Mouse (Mus musculus): ENCODE results near the gene Mtif2. TPM values are rescaled to one million over a fixed set of nuclear protein-coding genes. Genes with fewer than 3 reads are reported as not detected.
A peak's percentile ranks its signal among the peaks of the same experiment; 100 is the strongest.
"Not testable (repeated sequence)": the region's sequence is repeated elsewhere in the genome, so short reads cannot be mapped to it uniquely, and the experiment has no call there.

The Mtif2 gene
- polyA plus RNA-seq, 1 experiment from 2014 or later = 21.5 TPM

DNA sequence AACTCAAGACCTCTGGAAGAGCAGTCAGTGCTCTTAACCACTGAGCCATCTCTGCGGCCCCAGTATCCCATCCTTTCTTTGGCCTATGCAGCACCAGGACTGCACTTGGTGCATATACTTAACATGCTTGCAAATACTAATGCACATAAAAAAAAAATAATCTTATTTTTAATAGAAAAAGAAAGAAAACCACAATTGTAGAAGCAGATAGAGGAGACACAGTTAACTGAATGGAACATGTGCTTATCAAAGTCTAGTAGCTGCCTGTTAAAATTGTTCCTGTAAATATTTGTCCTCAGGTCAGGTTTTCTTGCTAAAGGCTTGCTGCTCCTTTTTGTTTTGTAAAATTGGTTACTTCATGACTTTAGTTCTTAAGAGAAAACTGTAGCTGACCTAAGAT is 12.0 kb downstream of the Mtif2 start:
- no peaks in the 10 kb centered on the region for H3K27me3 ChIP-seq
- WGBS (ENCODE audit: insufficient replicate concordance) = 75% methylated on average over 1 of the region's 1 CpGs
- no peak overlapping the region for H3K4me3 ChIP-seq (replicated peaks)
- no peak overlapping the region for H3K27ac ChIP-seq (replicated peaks)
- no peaks in the 10 kb centered on the region for H3K9me3 ChIP-seq (replicated peaks)
- H3K9ac ChIP-seq = no peak overlapping the region
- H3K4me1 ChIP-seq (replicated peaks) = no peaks in the 10 kb centered on the region
- no peak overlapping the region for H3K4me2 ChIP-seq
- no peak for ATAC-seq (ENCODE audit: insufficient read depth)
- peaks cover 66% of the 10 kb centered on the region for H3K36me3 ChIP-seq (replicated peaks)

DNA sequence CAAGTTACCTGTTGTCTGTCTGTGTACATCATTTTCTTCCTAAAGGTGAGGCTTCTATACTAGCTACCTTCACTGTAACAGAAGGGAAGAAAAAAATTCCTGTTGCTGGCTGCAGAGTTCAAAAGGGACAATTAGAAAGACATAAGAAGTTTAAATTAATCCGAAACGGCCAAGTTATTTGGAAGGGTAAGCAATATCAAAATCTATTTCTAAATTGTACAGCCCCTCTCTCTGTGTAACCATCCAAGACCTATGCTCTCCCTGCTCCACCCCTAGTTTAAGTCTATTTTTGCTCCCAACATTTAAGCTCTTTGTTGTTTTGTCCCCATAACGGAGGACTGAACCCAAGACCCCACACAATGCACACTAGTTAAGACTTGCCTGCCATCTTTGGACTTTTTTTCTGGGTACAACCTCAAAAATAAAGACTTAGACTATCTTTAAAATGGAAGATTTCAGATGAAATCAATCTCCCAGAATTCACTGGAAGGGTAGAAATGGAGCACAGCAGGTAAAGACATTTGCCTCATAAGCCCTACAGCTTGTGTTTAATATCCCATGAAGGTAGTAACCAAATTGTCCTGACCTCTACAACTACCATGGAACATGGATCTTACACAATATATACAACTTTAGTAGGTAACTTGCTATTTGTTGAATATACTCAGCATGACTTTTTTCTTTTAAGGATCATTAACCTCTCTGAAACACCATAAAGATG is 18.2 kb downstream of the Mtif2 start:
- H3K9ac ChIP-seq = no peak overlapping the region
- H3K4me3 ChIP-seq (replicated peaks) = no peak overlapping the region
- H3K27me3 ChIP-seq = no peaks in the 10 kb centered on the region
- no peak for ATAC-seq (ENCODE audit: insufficient read depth)
- 88% methylated on average over 3 of the region's 3 CpGs for whole genome bisulfite sequencing (ENCODE audit: insufficient replicate concordance)
- H3K27ac ChIP-seq (replicated peaks) = no peak overlapping the region
- H3K4me1 ChIP-seq (replicated peaks) = peaks cover 19% of the 10 kb centered on the region
- no peaks in the 10 kb centered on the region for H3K9me3 ChIP-seq (replicated peaks)
- peaks cover 59% of the 10 kb centered on the region for H3K36me3 ChIP-seq (replicated peaks)
- H3K4me2 ChIP-seq = no peak overlapping the region

DNA sequence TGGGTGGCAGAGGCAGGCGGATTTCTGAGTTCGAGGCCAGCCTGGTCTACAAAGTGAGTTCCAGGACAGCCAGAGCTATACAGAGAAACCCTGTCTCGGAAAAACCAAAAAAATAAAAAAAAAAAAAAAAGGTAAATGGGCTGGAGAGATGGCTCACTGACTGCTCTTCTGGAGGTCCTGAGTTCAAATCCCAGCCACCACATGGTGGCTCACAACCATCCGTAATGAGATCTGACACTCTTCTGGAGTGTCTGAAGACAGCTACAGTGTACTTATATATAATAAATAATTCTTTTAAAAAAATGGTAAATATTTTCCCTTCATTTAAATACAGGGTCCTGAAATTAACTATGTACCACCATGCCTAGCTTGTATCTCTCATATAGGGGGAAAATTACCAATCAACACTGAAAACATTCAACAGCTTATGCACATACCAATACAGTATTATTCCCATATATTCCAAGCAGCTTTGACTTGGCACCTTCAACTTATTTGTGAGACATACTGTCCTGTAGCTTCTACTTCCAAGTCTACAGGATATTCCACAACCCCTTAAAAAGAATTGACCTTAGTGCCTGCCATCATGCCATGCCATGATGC is 19.0 kb downstream of the Mtif2 start:
- H3K36me3 ChIP-seq (replicated peaks) = peaks cover 57% of the 10 kb centered on the region

DNA sequence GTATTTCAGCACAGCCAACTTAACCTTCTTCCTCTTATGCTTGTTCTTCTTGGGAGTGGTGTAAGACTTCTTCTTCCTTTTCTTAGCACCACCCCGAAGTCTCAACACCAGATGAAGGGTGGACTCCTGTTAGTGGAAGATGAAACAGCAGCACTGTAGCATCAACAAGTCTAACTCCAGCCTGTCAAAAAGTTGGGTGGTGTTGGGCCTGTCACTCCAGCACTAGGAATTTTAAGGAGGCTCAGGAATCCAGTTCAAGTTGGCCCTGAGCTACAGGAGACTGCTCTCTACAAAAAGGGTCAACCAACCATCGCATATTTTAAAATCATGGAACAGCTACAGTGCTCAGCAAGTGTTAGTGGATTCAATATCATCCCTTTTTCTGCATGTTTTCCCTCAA is 20.1 kb downstream of the Mtif2 start:
- H3K9me3 ChIP-seq (replicated peaks); H3K27me3 ChIP-seq; ATAC-seq (ENCODE audit: insufficient read depth): not testable (repeated sequence)
- Histone ChIP-seq H3K36me3 (replicated peaks) (peaks cover 49% of the 10 kb centered on the region), H3K4me3 (replicated peaks) (peak overlapping the region; percentile 84), H3K27ac (replicated peaks) (peak overlapping the region; percentile 88), H3K9ac (peak overlapping the region; percentile 81), H3K4me2 (peak overlapping the region; percentile 78), H3K4me1 (replicated peaks) (peaks cover 20% of the 10 kb centered on the region)
- WGBS (ENCODE audit: insufficient replicate concordance) = 55% methylated on average over 2 of the region's 2 CpGs

More for the DNA sequence above, 19.0 kb downstream of the Mtif2 start:
- ATAC-seq (ENCODE audit: insufficient read depth); H3K9me3 ChIP-seq (replicated peaks); H3K4me2 ChIP-seq; H3K9ac ChIP-seq; H3K4me3 ChIP-seq (replicated peaks); H3K27me3 ChIP-seq; H3K27ac ChIP-seq (replicated peaks): not testable (repeated sequence)
- WGBS (ENCODE audit: insufficient replicate concordance) = 69% methylated on average over 4 of the region's 4 CpGs
- peaks cover 20% of the 10 kb centered on the region for H3K4me1 ChIP-seq (replicated peaks)

DNA sequence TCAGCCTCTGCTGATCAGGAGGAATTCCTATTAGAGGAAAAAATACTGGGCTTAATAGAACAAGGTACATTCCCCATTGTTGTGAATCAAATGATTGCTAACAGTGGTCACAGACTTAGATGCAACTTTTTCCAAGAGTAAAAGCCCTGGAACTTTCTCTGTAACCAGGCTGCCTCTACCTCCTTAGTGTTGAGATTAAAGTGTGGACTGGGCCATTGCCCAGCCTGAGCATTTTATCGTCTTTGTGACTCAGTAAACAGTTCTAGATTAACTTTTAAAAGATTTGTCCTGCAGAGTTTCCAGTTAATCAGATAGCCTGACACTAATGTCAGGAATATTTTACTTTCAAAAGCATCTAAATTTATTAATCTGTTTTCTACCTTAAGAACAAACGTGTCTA is 20.6 kb downstream of the Mtif2 start:
- Histone ChIP-seq H3K36me3 (replicated peaks) (peaks cover 45% of the 10 kb centered on the region), H3K4me3 (replicated peaks) (peak overlapping the region; percentile 84), H3K27ac (replicated peaks) (peak overlapping the region; percentile 88), H3K9me3 (replicated peaks) (no peaks in the 10 kb centered on the region), H3K27me3 (no peaks in the 10 kb centered on the region), H3K4me2 (peak overlapping the region; percentile 78), H3K4me1 (replicated peaks) (peaks cover 20% of the 10 kb centered on the region), H3K9ac (peak overlapping the region; percentile 81)
- no peak for ATAC-seq (ENCODE audit: insufficient read depth)
- WGBS (ENCODE audit: insufficient replicate concordance) = 4% methylated on average over 2 of the region's 2 CpGs

DNA sequence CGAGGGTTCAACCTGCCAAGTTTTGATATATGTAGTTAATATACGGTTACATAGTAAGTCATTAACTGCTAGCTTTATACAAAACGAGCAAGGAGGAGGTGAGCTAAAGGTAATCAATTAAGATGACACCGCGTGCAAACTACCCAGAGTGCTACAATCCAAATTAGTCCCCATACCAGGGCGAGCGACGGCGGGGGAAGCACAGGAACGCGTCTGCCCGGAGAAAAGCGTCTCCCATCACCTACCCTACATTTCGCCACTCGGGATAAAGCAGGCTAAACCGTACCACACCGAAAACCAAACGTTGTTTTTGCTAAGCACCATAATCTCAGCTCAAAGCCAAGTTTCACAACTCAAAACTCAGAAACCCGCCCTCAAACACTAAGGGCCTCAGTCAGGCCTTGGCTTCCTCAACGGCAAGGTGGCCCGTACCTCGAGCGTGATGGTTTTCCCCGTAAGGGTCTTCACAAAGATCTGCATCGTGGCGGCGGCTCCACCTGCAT is 21.1 kb downstream of the Mtif2 start:
- H3K4me2 ChIP-seq = peak overlapping the region; percentile 78
- WGBS (ENCODE audit: insufficient replicate concordance) = under 1% methylated on average over 27 of the region's 27 CpGs
- H3K4me1 ChIP-seq (replicated peaks) = peaks cover 20% of the 10 kb centered on the region
- H3K27ac ChIP-seq (replicated peaks) = peak overlapping the region; percentile 88
- peak overlapping the region; percentile 81 for H3K9ac ChIP-seq
- H3K9me3 ChIP-seq (replicated peaks) = no peaks in the 10 kb centered on the region
- peak overlapping the region; percentile 84 for H3K4me3 ChIP-seq (replicated peaks)
- H3K27me3 ChIP-seq = no peaks in the 10 kb centered on the region
- H3K36me3 ChIP-seq (replicated peaks) = peaks cover 42% of the 10 kb centered on the region
- ATAC-seq (ENCODE audit: insufficient read depth) = peak; percentile 3; the same call in 1 of the 2 replicates

DNA sequence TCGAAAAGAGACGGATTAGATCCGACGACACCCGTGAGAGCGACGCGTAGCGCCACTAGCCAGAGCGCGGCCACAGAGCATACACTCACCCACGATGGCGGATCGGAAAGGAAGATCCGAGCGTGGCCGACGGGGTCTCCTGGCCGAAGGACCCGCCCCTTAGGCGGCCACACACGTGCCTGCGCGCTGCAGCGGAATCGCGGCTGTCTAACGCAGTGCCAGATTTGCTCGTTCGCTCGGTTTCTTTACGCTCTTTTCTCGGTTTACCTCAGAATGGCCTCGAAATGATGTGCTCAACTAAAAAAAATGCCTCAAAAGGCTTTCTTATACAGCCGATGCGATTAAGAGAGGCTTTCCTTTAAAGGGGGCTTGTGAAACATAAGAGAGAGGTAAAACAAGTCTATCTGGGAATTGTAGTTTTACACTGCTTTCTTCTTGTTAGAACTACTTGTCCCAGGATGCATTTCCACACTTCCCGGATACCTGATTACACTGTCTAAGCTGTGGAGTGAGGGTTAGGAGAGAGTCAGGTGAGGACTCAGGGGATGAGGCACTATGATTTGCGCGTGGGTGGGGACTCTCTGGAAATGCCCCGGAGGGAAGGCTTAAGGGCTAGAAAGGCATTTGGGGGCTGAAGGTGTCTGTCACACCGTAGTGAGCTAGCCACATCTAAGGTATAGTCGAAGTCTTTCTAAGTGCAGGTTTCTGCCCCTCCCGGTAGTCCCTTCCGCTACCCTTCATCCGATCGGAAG is 21.7 kb downstream of the Mtif2 start, which contains the start of the genes Clhc1 and Rps27a:
TSS of gene Clhc1 (plus strand) at position 199 of the 752 bp plus-strand sequence.
TSS of gene Rps27a (minus strand) at position 358 of the 752 bp plus-strand sequence.
- peak within 1 kb of the TSS; percentile 88 for H3K27ac ChIP-seq (replicated peaks)
- peak; percentile 97 for ATAC-seq (ENCODE audit: insufficient read depth)
- H3K36me3 ChIP-seq (replicated peaks) = peaks cover 37% of the 10 kb centered on the region
- no peaks in the 10 kb centered on the region for H3K9me3 ChIP-seq (replicated peaks)
- peaks cover 20% of the 10 kb centered on the region for H3K4me1 ChIP-seq (replicated peaks)
- H3K27me3 ChIP-seq = no peaks in the 10 kb centered on the region
- peak within 1 kb of the TSS; percentile 81 for H3K9ac ChIP-seq
- H3K4me2 ChIP-seq = peak within 1 kb of the TSS; percentile 78
- WGBS (ENCODE audit: insufficient replicate concordance) = under 1% methylated on average over 46 of the region's 46 CpGs
- peak within 1 kb of the TSS; percentile 84 for H3K4me3 ChIP-seq (replicated peaks)

DNA sequence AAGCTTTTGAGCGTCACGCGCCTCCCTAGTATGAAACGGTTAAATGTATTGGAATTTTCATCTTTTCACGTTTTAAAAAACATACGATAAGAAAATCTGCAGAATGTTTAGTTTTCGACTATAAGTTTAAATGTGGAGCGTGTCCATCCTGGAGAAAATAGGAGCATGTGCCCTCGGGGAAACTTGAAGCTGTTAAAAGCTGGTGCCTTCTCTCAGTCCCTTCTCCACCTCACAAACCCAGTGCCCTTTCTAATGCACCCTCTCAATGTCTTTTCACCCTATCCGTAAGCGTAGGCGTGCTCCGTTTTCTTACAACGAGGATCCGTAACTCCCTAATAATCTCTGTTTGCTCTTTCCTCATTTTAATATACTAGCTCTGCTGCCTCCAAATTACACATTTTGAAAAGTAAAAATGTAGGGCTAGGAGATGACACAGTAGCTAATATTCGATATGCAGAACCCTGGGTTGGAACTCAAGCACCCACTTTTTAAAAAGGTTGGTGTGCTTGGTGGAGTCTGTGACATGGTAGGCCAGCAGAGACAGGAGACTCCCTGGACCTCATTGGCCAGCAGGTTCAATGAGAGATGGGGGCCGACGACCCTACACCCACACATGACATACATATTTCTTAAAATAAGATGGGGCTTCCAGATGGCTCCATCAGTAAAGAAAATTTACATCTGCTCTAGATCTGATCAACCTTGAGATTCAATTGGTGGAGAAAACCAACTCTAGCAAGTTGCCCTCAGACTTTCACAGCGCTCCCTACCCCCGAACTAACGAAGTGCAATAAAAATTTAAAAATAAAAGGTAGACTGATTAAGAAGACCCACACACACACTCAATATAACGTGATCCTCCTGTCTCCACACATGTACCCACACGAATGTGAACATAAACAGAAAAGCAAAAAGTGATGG is 22.6 kb downstream of the Mtif2 start:
- Histone ChIP-seq H3K4me1 (replicated peaks) (peaks cover 20% of the 10 kb centered on the region), H3K4me3 (replicated peaks) (peak overlapping the region; percentile 84), H3K27ac (replicated peaks) (peak overlapping the region; percentile 88), H3K4me2 (peak overlapping the region; percentile 78), H3K9me3 (replicated peaks) (no peaks in the 10 kb centered on the region), H3K9ac (peak overlapping the region; percentile 81), H3K27me3 (no peaks in the 10 kb centered on the region), H3K36me3 (replicated peaks) (peaks cover 31% of the 10 kb centered on the region)
- WGBS (ENCODE audit: insufficient replicate concordance) = 16% methylated on average over 23 of the region's 23 CpGs
- ATAC-seq (ENCODE audit: insufficient read depth) = no peak

DNA sequence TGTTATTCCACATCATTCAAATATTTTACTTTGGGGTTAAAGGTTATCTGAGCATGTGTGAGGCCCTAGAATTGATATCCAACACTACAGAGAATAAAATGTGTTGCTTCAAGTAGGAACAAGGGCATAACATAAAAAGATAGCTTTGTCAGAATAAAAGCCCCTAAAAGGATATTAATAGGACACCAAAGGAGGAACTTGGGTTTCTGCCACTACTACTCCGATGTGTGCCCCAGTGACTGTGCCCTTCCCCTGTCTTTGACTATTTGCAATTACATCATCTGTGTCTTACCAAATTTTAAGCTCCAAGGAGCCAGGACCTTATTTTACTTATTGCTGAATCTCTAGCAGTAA is 23.2 kb downstream of the Mtif2 start:
- Histone ChIP-seq H3K9ac (no peak overlapping the region), H3K27ac (replicated peaks) (no peak overlapping the region), H3K4me2 (no peak overlapping the region), H3K36me3 (replicated peaks) (peaks cover 24% of the 10 kb centered on the region), H3K27me3 (no peaks in the 10 kb centered on the region), H3K4me1 (replicated peaks) (peaks cover 20% of the 10 kb centered on the region), H3K4me3 (replicated peaks) (no peak overlapping the region; the same call in 1 of the 2 replicates), H3K9me3 (replicated peaks) (no peaks in the 10 kb centered on the region)
- whole genome bisulfite sequencing (ENCODE audit: insufficient replicate concordance) = 23% methylated on average over 1 of the region's 1 CpGs
- no peak for ATAC-seq (ENCODE audit: insufficient read depth)

DNA sequence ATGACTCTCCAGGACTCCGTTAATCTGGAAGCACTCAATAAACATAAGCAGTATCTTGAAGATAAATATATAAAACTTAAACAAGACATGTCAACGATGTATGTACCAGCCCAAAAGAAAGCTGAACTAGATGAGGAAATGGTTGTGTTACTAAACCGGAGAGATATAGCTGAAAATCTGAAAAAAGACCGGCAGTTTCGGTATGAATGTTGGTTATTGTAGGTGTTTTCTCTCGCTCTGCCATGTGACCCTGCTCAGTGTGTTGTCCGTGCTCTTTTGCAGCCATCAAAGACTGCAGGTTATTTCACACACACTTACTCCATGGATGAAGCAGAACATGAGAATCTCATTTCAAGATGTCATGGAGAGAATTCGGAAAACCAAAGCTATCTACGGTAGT is 34.2 kb downstream of the Mtif2 start:
- Histone ChIP-seq H3K9me3 (replicated peaks) (no peaks in the 10 kb centered on the region), H3K27ac (replicated peaks) (no peak overlapping the region), H3K4me3 (replicated peaks) (no peak overlapping the region), H3K36me3 (replicated peaks) (no peaks in the 10 kb centered on the region), H3K9ac (no peak overlapping the region), H3K27me3 (no peaks in the 10 kb centered on the region), H3K4me1 (replicated peaks) (no peaks in the 10 kb centered on the region), H3K4me2 (no peak overlapping the region)
- 76% methylated on average over 9 of the region's 9 CpGs for WGBS (ENCODE audit: insufficient replicate concordance)
- ATAC-seq (ENCODE audit: insufficient read depth) = no peak

Data from liver, embryonic 15.5 days (tissue).